Mouse (Mus musculus) adrenal gland, postnatal 25 days (tissue): ENCODE measurements around the gene Gabrb2. TPM values are rescaled to one million over a fixed set of nuclear protein-coding genes. Genes with fewer than 3 reads are reported as not detected.

Experiments used
- DNase-seq: peaks from one replicate; pipeline ENCODE4 v3.0.0; 2021; ENCODE audit warnings: mixed read lengths
- total RNA-seq: library from RNA; stranded (reverse); gene quantifications from 2 replicates; pipeline ENCODE4 v1.2.3, GENCODE M21; 2021

Gabrb2 gene
- total RNA-seq, 1 experiment from 2014 or later, result 0.36 TPM

DNA sequence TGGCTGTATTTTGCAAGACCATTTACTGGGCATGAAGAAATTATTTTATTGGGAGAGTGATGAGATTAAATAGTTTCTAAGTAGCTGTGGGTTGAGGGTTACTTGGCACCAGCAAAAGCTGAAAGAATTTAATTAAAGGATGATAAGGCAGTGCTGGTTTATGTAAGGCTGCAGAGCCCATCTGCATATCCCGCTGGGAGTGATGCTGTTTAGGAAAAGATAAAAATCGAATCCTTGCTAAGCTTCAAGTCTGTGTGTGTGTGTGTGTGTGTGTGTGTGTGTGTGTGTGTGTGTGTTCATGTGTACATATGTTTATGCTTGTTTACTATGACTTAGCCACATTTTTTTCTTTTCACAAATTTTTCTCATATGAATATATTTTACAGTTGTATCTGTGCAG is 113.0 kb downstream of the Gabrb2 start:
- no peak for DNase-seq

DNA sequence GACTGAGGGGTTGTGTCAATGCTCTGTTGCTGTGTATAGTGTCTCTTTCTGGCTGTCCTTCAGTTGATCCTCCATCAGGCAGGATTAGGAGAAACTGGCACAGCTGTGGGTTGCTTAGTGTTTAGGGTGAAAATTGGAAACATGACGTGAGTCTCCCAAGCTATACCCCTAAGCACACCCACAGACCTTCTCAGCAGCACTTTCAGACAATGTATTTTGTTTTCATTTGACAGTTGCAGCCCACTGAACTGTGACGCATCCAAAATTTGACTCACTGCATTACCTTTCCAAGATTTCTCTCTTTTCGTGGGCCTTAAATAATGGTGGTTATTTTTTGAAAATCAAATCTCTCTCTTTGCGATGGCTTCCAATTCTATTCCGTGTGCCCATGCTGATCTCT is 115.7 kb downstream of the Gabrb2 start:
- DNase-seq, result no peak

DNA sequence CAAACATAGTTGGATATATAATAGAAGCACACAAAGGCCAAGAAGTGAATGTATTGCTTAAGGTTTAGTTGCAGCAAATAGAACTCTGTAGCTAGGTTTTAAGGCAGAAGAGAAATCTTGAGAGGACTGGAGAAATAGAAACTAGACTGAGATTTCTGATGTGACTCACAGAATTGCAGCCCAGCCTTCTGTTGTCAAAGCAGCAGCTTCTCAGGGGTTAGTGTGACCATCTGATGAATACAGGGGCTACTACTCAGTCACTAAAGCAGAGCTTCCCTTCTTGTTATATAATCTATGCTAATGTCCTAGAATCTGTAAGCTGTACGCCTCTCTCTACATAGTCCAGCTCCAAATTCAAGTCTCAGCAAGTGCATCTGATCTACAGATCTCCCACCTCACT is 116.3 kb downstream of the Gabrb2 start:
- DNase-seq, result no peak

DNA sequence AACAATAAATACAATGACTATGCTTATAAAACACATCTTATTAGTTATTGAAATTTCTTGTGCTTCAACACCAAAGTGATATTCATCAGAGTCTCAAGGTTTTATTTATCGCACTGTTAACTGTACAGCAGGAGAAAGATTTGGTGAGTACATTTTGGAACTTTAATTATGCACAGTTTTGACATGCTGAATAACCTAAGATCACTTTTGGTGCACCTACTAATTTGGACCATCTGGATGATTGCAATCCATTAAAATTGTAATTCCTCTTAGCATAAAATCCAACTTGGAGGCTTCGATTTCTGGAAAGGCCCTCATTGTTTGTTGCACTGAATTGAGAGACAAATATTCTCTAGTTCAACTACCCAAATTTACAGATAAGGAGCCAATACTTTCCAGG is 123.3 kb downstream of the Gabrb2 start:
- DNase-seq, result no peak

DNA sequence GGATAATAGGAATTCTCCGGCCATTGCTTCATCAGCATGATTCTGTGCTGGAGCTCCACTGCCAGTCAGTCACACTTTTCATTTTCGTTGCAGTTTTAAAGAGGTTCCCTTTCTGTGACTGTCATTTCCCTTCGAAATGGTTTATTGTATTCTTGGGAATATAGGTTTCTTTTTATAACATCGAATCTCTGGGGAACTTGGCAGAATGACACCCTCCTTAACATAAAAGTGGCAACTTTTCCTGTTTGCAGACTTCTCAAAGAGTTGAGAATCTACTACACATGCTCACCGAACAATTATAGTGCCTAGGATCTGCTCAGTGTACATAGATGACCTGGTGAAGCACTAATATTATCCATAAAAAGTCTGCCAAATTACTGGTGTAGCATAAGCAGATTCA is 146.5 kb downstream of the Gabrb2 start:
- DNase-seq, result no peak

DNA sequence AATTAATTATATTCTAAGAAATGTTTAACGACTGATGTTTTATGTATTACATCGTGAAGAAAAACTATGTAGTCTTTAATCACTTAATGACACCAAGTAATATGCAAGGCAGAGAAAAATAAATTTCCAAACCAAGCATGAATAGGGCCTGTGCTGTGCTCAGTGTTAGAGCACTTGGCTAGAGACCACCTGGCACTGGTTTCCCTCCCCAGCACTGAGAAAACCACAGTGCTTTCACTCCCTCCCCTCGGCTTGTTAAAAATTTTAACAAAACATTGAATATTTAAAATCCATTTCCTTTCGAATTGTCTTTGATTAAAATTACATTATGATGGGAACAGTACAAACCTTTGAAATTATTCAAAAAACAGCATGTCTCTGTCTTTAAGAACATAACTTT is 151.9 kb downstream of the Gabrb2 start:
- no peak for DNase-seq

GRCm38 (mm10) chr11:42575146-42575873 is 155.8 kb downstream of the Gabrb2 start:
- no peak for DNase-seq

- DNase-seq, result no peak
Observed at GRCm38 (mm10) chr11:42579804-42580203, 160.2 kb downstream of the Gabrb2 start.

GRCm38 (mm10) chr11:42581123-42581522 is 161.6 kb downstream of the Gabrb2 start:
- no peak for DNase-seq

DNA sequence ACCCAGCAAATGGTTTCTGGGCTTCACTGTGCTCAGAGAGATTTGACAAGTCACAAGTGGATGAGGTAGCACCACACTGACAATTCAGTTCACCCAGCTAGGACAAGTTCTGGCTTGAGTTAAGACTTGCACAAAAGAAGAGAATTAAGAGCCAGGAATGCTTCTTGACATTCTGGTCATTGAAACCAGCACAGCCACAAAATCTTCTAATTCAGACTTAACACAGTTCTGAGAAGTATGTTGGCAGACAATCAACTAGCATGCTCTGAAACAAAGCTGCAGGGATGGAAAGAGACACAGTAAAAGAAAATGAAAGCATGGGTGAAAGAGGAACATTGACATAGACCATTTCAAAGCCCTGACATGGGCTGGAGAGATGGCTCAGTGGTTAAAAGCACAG is 162.2 kb downstream of the Gabrb2 start:
- no peak for DNase-seq

- DNase-seq, result no peak
Observed at GRCm38 (mm10) chr11:42592418-42592817, 172.9 kb downstream of the Gabrb2 start.

DNA sequence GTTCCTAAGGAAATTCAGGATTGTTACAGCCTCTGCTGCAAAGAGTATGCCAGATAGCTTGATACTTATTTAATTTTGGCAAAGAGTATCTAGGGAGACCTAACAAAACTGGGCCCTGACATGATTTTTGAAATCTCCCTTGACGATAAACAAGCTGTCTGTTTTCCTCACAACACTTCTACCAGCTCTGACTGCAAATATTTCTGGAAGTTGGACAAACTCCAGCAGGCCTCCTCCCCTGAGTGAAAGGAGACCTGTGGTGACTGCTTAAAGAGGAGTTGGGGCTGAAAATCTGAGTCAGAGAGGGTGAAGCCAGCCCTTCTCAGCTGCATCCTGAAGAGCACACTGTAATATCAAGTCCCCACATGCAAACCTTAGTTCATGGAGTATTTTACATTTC is 186.7 kb downstream of the Gabrb2 start:
- peak; percentile 1 for DNase-seq

DNA sequence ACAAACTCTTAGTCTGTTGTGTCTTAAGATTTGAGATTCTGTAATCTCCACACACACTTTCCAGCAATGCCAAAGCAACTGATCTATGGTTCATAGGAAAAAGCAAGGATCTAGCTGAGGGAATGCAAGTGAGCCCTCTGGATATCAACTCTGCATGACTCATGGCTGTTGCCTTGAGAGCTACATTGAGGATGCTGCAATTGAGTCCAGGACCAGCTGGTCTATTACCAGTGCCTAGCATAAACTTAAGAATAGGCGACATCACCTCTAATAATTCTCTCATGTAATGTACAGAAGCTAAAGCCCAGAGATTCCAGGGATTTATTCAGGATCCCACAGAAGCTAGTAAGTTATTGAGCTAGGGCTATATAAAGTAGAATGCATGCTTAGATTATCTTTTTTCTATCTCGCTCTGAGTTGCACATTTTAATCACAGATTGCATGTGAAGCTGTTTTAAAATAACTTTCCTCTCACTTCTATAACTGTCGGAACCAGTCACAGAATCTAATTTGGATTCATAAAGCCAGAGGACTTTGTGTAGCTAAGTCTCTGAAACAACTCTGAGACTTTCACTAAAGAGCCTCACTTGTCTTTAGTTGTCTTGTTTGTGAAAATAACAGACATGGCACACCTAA is 189.7 kb downstream of the Gabrb2 start:
- DNase-seq, result no peak

GRCm38 (mm10) chr11:42618195-42618594 is 198.6 kb downstream of the Gabrb2 start:
- no peak for DNase-seq

GRCm38 (mm10) chr11:42621109-42621508 is 201.6 kb downstream of the Gabrb2 start:
- DNase-seq, result no peak

DNA sequence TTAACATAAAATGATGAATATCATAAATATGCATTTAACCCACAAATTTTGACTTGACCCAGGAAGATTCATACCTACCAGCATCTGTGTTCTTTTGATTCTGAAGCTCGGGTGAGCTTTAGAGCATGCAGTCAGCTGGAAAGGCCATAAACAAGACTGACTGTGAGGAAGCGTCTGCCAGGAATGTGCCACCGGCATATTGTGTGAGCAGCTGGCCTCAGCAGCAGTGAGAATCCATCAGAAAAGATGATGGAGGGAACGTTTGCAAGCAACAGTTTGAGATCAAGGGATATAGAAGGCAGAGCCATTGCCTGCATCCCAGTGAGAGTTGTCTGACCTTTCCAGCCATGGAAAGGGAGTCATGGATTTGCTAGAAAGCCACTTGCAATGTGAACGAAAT is 230.6 kb downstream of the Gabrb2 start:
- DNase-seq, result no peak

DNA sequence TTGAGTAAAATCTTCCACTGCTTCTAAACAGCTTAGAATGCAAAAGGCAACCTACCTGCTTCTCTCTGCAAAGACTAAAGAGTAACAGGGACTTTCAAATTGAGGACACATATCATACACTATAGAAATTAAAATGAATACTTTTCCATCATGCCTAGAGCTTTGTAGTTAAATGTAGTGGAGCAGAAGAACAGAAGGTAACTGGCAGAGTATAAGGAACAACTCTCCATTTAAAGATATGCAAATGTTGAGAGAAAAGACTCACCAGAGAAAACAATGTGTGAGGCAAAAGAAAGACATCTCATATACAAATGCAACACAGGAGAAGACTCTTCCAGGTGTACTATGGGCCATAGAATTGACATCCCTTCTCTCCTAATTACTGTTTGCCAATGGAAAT is 232.0 kb downstream of the Gabrb2 start:
- no peak for DNase-seq

DNA sequence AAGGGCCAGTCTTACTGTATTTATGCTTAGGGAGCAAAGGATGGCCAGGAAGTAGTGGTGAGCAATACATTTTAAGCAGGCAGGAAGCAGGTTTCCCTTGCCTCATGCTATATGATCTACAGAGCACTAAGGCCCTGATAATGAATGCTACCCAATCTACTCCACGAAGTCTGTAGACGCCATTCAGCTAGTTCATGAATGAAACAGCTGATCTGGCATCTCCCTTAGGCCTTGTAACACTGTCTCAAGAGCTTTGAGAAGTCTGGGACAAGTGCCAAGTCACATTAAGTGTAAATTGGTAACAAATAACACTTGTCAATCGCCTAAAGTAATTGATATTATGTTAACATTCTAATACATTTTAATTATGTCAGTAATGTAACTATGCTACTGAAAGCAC is 234.6 kb downstream of the Gabrb2 start:
- DNase-seq, result no peak

DNA sequence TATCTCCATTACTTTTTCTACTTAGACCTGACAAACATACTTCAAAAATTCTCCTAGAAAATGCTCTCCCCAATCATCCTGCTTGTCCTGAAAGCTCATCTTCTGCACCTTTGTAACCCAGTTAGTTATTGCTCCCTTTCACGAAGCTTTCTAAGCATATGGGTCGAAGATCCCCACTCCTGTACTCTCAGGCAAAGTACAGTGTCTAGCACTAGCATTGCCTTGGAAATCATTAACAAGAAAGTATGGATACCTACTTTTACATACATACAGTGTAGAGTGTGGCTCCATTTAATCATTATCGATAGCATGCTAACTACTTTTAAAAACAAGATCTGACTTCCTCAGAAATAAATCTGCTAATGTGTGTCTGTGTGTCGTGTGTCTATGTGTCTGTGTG is 249.1 kb downstream of the Gabrb2 start:
- DNase-seq, result no peak

Other genes with a start within 250 kb of the Gabrb2 start
- gene Gabra1, start 236.8 kb upstream of the Gabrb2 start, total RNA-seq, result 1.0 TPM in 1 of 2 replicates, not detected in the other
- gene Gabra6, start 98.7 kb upstream of the Gabrb2 start, total RNA-seq, result not detected in 2 replicates